Mouse (Mus musculus): Measurements from ENCODE around the gene Apom.
A peak's percentile ranks its signal among the peaks of the same experiment; 100 is the strongest.

Gene Apom

DNA sequence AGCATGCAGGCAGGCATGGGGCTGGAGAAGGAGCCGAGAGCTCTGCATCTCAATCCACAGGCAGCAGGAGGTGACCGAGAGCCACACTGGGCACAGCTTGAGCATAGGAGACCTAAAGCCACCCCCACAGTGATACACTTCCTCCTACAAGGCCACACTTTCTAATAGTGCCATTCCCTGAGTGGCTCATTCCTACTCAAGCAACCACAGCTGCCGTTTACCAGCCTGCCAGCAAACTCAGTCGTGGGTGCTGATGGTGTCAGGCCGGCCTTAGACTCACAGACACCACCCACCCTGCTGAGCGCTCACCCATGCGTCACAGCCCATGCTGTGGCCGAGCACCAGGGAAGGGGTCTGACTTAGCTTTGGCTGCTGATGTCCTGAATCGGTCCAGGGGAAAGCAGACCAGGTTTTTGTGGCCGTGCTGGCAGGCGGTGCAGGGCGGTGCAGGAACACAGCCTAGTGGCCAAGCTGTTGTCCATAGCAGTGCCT lies 34.6 kb downstream of the Apom start:
- TF ChIP-seq GATA4 (IDR thresholded peaks at IDR 0.05; ENCODE audit: insufficient replicate concordance, low read length), result no peak

DNA sequence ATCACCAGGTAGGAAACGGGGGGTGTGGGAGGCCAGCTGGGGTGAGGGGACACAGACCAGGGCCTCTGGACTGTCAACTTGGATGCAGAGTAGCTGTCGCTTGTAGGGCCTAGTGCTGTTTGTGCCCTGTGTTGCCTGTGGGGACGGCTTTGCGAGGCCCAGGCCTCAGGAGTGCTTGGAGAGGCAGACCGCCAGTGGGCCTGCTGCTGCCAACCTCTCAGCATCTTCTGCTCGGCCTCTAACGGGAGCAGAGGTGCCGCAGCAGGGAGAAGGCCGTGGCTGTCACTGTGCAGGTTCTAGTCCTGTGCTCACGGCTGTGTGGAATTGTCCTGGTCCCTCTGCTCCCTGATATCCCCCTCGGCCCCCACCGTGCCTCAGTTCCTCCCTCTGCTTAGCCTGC lies 35.3 kb downstream of the Apom start:
- no peak for TF ChIP-seq GATA4 (IDR thresholded peaks at IDR 0.05; ENCODE audit: insufficient replicate concordance, low read length)

DNA sequence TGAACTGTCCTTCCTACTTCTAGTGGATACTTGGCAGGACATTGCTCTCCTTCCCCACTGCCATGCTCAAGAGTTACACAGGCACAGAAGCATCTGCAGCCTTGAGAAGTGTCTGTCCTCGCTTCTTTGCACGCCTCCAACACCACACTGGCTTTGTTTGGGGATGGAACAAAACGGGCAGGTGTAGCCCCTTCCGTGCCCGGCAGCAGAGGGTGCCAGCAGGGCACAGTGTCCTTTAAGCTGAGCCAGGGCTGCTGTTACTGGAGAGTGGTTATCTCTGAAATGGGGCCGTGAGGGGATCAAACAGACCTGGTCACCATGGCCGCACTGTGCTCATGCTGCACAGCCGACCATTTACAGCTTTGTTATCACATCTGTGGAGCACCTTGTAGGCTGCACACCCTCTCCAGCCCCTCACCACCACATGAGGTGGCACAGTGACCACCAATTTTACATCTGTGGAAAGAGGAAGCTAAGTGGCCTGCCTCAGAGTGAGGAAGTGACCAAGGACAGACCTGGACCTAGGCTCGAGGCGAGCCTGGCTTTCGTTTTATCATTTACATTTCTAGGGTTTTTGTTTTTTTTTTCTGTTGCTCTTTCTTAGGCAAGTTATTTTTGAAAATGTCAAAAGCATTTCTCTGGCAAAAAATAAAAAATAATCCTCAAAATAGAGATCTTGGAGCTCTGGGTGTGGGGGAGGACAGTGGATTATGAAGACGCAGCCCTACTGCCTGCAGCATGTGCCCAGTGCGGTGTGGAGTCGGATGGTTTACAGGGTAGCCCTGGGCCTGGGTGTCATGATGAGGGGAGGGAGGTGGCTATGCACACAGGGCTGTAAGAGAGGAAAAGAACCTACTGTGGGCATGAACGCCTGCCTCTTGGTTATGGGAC lies 37.1 kb downstream of the Apom start:
- no peak for TF ChIP-seq GATA4 (IDR thresholded peaks at IDR 0.05; ENCODE audit: insufficient replicate concordance, low read length)

DNA sequence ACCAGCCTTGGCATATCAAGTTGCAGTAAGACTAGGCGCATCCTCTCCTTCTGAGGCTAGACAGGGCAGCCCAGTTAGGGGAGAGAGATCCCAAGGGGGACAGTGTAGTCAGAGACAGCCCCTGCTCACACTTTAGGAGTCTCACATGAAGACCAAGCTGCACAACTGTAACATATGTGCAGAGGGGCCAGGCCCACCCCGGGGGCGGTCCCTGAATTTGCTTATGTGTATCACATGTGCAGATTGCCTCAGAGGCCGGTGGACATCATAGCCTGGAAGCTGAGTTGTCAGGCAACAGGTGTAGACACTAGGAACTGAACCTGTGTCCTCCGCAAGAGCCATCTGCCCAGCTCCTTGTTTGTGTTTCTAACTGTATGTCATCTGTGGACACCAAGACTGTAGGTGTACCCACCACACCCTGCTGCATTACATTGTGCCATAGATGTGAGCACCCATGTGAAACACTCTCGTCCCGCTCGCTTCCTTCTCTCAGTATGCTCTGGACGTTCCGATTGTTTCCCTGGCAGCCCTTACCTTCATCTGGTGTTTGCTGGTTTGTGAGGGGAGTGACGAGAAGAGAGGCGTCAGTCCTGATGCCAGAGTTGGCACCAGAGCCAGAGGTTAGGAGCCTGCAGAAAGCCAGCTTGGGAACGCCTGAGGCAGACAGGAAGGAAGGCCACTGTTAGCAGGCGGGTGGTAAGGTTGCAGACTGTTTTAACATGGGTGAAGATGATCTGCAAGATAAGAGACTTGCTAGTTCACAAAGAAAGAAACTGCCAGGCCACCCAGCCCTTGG lies 39.2 kb downstream of the Apom start:
- TF ChIP-seq GATA4 (IDR thresholded peaks at IDR 0.05; ENCODE audit: insufficient replicate concordance, low read length), result no peak

DNA sequence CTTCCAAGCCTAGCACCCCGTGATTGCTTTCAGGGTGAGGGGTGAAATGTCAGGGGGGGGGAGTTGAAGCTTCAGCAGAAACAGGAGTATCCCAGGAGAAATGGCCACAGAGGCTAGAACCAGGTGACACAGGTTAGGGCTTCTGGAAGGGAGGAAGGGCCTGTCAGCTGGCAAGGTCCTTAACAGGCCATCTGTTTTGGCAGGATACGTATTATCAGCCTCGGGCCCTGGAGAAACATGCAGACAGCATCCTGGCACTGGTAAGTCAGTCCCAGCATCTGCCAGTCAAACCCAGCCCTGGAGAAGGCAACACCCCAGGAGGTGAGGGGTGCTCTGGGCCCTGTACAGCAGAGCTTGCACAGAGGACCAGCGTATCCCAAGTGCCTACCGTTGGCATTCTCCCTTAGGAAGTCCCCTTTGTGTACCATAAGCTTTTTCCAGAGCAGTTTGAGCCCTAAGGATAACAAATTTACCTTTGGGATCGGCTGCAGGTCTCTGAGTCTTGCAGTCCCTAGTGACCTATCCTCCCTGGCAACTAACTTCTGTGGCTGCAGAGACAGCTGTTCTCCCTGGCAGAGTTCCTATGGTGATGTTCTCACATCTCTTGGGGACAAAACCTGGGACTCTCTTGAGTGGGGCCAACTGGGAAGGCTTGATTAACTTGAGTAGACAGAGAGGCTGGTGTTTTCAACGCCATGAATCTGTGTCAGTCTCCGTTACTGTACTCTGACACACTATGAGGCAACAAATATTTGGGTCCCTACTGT lies 41.5 kb downstream of the Apom start:
- no peak; the same call in 1 of the 2 replicates for TF ChIP-seq GATA4 (IDR thresholded peaks at IDR 0.05; ENCODE audit: insufficient replicate concordance, low read length)

DNA sequence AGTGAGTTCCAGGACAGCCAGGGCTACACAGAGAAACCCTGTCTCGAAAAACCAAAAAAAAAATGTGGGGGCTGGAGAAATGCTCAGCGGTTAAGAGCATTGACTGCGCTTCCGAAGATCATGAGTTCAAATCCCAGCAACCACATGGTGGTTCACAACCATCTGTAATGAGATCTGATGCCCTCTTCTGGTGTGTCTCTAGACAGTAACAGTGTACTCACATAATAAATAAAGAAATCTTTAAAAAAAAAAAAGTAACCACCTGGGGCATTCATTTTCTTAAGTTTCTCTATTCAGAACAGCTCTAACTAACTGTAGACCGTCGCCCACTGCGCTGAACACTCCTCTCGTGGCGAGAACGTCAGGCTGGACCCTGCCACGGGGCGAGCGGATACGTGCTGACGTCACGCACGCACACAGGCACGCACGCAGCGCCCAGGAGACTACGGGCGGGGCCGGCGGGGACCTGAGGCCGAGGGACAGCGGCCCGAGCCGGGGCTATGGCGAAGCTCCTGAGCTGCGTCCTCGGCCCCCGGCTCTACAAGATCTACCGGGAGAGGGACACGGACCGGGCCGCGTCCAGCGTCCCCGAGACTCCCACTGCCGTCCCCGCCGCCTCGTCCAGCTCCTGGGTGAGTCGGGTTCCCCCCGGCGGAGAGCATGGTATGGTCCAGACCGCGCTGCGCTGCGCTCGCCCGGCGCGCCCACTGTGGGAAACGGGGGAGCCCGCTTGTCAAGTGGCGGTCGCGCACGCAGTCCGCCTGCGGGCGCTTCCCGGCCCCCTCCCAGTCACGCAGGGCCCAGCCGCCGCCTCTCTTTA lies 42.8 kb downstream of the Apom start, which contains the start of gene Abhd16a:
TSS of gene Abhd16a (plus strand) at position 439 of the 820 bp plus-strand sequence.
- peak; percentile 35; the same call in 1 of the 2 replicates for TF ChIP-seq GATA4 (IDR thresholded peaks at IDR 0.05; ENCODE audit: insufficient replicate concordance, low read length)

DNA sequence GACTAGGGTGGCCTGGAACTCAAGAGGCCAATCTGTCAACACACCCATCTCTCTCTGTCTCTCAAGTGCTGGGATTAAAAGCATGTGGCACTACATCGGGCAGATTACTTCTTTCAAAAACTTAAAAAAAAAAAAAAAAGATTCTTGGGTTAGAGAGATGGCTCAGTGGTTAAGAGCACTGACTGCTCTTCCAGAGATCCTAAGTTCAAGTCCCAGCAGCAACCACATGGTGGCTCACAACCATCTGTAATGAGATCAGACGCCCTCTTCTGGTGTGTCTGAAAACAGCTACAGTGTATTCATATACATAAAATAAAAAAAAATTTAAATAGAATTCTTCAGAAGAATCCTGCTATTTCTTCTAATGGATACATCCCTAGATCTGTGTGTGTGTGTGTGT lies 43.7 kb downstream of the Apom start:
- TF ChIP-seq GATA4 (IDR thresholded peaks at IDR 0.05; ENCODE audit: insufficient replicate concordance, low read length), result no peak

DNA sequence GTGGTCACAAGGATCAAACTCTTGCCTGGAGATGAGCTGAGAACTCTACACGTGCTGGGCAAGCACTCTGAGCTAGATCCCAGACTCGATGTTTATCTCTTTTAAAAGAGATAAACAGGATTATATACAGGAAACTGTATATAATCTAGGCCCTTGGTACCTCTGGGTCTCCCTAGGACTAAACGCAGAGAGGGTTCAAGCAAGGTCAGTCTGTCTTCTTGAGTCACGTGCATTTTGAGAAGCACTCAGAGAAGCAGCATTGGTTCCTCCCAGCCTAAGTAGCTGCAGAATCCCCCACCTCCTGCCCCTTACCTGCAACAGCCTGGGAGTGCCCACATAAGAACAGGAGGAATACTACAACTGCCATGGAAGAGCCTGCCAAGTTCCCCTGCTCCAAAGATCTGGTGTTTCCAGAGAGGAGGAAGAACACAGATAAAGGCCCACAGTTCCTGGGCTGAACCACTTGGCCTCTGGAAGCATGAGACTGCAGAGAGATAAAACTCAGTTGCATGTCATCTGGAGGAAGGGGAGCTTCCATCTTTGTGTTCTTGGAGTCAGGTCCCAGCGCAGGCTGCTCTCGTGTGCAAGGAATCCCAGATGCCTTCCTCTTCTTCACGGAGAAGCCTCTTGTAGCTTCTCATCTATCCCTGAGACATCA lies 46.5 kb downstream of the Apom start, which contains the start of gene Ly6g6f:
TSS of gene Ly6g6f (minus strand) at position 403 of the 658 bp plus-strand sequence.
- peak; percentile 76; the same call in 1 of the 2 replicates for TF ChIP-seq GATA4 (IDR thresholded peaks at IDR 0.05; ENCODE audit: insufficient replicate concordance, low read length)

DNA sequence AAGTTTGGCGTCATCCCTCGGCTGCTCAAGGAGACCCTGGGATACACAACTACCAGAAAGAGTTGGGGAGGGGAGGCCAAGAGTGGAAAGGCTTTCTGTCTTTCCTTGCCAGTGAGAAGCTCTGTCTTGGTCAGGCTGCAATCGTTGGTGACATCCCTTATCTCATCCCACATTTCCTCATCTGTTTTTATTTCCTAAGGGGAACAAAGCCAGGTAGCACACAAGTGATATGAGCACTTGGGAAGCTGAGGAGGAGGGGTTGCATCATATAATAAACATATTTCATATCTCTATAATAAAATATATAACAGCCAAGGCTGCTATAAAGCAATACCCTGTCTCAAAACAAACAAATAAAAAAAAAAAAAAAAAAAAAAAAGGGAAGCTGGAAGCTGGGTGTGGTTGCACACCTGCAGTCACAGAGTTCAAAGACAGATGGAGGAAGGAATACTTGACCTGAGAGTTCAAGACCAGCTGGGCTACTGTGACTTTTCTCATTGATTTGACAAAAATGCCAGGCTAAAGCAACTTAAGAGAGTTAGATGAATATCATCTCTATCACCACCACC lies 47.8 kb downstream of the Apom start:
- TF ChIP-seq GATA4 (IDR thresholded peaks at IDR 0.05; ENCODE audit: insufficient replicate concordance, low read length), result no peak

DNA sequence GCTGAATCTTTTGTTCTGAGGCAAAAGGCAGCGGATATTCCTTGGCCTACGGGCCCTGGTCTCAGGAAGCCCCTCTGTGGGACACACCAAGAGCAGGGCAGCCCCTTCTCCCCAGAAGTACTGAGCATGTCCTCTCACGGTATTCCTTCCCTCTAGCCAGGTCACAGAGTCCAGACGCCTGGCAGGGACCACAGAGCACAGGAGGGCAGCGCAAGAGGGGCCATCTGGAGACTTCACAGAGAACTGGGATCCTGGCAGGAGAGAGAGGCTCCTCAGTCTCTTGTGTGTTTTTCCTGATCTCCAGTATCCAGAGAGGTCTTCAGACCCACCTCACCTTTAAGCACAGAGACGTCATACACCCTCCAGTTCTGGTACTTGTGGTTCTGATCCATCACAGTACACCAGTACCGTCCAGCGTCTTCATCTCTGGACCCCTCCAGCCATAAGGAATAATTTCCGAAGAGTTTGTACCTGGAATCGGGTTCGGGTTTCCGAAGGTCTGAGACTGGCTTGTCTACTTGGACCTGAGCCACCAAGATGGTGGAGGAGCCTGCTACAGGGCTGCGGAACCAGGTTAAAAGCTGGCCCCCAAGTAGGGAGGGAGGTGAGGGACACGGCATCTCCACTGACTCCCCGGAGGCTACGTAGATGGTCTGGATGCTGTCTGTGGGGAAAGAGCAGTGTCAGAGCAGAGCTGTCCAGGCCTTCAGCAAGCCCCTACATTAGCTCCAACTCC lies 48.8 kb downstream of the Apom start:
- no peak for TF ChIP-seq GATA4 (IDR thresholded peaks at IDR 0.05; ENCODE audit: insufficient replicate concordance, low read length)

DNA sequence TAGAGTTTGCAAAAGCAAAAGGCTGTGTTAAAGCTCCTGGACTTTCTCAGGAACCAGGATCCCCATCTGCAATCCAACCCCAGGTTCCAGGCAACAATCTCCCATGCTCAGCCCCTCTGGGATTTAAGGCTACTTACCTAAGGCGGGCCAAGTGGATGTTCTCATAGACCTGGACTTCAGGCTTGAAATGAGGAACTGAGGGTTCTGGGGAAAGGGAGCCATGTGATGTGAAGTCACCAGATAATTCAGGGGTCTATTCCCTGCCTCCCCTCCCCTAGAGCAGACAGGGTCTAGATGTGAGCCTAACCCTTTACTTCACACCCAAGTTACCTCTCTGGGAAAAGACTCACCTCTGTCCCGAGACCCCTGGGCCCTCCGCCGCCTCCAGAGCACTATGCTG lies 51.1 kb downstream of the Apom start:
- TF ChIP-seq GATA4 (IDR thresholded peaks at IDR 0.05; ENCODE audit: insufficient replicate concordance, low read length), result no peak

DNA sequence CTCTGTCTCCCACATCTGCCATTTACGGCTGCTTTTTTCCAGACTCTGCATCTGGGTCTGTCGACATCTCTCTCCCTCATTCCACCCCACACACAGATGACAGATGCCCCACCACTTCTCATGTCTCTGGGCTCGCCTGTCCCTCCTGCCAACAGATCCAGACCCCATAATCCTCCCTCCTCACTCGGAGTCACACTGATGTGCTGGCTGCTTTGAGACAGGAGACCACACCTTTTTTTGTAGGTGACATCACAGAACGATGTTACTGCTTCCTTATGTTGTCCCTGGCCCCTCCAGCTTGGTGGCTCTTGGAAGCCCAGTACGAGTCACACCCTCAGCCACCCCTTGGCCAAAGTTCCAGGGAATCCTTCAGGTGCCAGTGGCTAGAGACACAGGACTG lies 51.6 kb downstream of the Apom start:
- no peak for TF ChIP-seq GATA4 (IDR thresholded peaks at IDR 0.05; ENCODE audit: insufficient replicate concordance, low read length)

DNA sequence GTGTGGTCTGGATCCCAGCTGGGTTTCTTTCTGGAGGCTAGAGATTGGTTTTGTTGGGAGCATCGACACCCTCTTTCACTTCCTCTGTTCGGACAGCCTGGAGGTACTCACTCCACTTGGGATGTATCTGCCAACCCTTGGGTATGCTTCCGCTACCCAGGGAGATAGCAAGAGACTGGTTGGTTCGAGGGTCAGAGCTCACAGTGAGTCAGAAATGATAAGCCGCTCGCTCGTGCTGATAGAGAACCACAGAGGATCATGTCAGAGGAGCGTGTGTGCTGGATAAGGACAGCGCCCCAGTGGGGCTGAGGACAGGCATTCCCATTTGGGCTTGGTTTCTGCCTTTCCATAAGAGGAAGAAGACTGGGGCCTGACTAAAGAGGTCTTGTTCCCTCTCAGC lies 52.1 kb downstream of the Apom start:
- peak; percentile 71; the same call in 1 of the 2 replicates for TF ChIP-seq GATA4 (IDR thresholded peaks at IDR 0.05; ENCODE audit: insufficient replicate concordance, low read length)
